Mouse (Mus musculus) neutrophil, adult 83 days (primary cell): Measurements from ENCODE around the gene Glra3. TPM values are rescaled to one million over a fixed set of nuclear protein-coding genes. Genes with fewer than 3 reads are reported as not detected.

Experiments
- total RNA-seq, 2 experiments: library from RNA; stranded (reverse); gene quantifications; one replicate each; pipeline ENCODE4 v1.2.4; 2023

The Glra3 gene
- total RNA-seq, result under 1 TPM in 1 of 2 experiments, not detected in 1; 0.09 TPM

DNA sequence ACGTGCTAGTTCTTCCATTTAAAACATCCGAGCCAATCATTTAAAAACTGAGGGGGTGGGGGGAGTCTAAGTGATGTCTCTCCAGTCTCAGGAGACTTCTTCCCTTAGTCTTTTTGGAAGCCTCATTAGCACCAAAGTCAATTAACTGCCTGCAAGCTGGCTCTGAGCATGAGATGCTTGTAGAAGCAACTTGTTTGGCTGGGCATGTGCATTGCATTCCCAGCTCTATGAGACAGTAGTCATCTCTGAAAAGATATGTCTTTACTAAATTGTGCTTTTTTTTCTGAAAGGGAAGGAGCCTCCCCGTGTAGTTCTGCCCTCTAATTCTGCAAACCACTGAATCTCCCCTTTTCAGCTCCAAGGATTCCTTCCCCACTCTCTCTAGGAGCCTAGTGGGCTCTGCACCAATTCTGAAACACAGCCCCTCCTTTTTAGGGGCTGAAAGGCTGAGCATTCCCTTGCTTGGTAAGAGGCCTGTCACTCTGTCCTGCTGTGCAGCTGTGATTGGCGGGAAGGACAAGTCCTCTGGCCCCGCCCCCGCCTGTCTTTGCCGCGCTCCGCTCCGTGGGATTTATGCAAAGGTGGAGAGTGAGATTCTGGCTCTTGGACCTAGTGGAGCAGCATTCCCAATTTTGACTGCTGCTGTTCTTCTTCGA lies at the start of gene Glra3:
Gene Glra3 (plus strand): TSS at position 591 of the 656 bp plus-strand sequence.

DNA sequence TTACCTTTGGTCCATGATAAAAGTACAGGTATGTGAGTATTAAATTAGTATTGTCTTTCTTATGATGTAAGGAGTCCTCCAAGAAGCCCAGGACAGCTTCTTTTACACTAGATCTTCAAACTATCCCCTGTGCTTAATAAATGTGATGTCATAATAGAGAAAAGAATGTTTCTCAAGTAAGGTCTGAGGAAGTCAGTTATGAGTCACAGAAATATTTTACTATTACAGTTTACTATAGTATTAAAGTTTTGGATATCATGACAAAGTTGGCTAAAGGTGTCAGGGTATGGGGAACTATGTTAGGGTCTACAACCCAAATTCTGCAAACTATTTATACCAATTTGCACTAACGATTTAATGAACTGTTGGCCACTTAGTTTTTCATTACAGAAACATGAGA lies 33.4 kb upstream of the Glra3 start, which contains the start of gene Adam29:
Gene Adam29 (minus strand): TSS at position 101 of the 400 bp plus-strand sequence.

Other genes starting within 250 kb of the Glra3 start
- gene Adam29, start 33.5 kb upstream of the Glra3 start, total RNA-seq, result not detected